Mouse (Mus musculus): Measurements from ENCODE around the gene Slc16a9.
"Not testable (repeated sequence)": the region's sequence is repeated elsewhere in the genome, so short reads cannot be mapped to it uniquely, and the experiment has no call there.

Slc16a9 gene

GRCm38 (mm10) chr10:70244921-70245558, at the start of gene Slc16a9:
Gene Slc16a9, plus strand, starts transcription at chr10:70245100.
- DNase-seq (ENCODE audit: extremely low spot score), result peak; percentile 82

GRCm38 (mm10) chr10:70195279-70195678, 49.6 kb upstream of the Slc16a9 start:
- no peak for DNase-seq (ENCODE audit: extremely low spot score)

GRCm38 (mm10) chr10:70195786-70196185, 49.1 kb upstream of the Slc16a9 start:
- DNase-seq (ENCODE audit: extremely low spot score), result peak; percentile 42

GRCm38 (mm10) chr10:70196666-70197065, 48.2 kb upstream of the Slc16a9 start:
- no peak for DNase-seq (ENCODE audit: extremely low spot score)

GRCm38 (mm10) chr10:70197601-70198000, 47.3 kb upstream of the Slc16a9 start:
- DNase-seq (ENCODE audit: extremely low spot score), result no peak

GRCm38 (mm10) chr10:70198012-70198411, 46.9 kb upstream of the Slc16a9 start:
- DNase-seq (ENCODE audit: extremely low spot score), result no peak

GRCm38 (mm10) chr10:70198951-70199463, 45.9 kb upstream of the Slc16a9 start:
- DNase-seq (ENCODE audit: extremely low spot score), result no peak

- no peak for DNase-seq (ENCODE audit: extremely low spot score)
These were observed 45.3 kb upstream of the Slc16a9 start for GRCm38 (mm10) chr10:70199466-70200210.

GRCm38 (mm10) chr10:70200889-70201500, 43.9 kb upstream of the Slc16a9 start:
- no peak for DNase-seq (ENCODE audit: extremely low spot score)

- no peak for DNase-seq (ENCODE audit: extremely low spot score)
These were observed 40.1 kb upstream of the Slc16a9 start, which contains the start of gene Mrln for GRCm38 (mm10) chr10:70204505-70205399. Gene Mrln, plus strand, starts transcription at chr10:70204664.

- no peak for DNase-seq (ENCODE audit: extremely low spot score)
These were observed 33.6 kb upstream of the Slc16a9 start for GRCm38 (mm10) chr10:70211281-70211680.

GRCm38 (mm10) chr10:70220971-70221370, 23.9 kb upstream of the Slc16a9 start:
- DNase-seq (ENCODE audit: extremely low spot score), result no peak

- not testable (repeated sequence) for DNase-seq (ENCODE audit: extremely low spot score)
These were observed 22.7 kb upstream of the Slc16a9 start for GRCm38 (mm10) chr10:70222231-70222630.

- no peak for DNase-seq (ENCODE audit: extremely low spot score)
These were observed 20.3 kb upstream of the Slc16a9 start for GRCm38 (mm10) chr10:70224571-70224970.

- no peak for DNase-seq (ENCODE audit: extremely low spot score)
These were observed 19.1 kb upstream of the Slc16a9 start for GRCm38 (mm10) chr10:70225760-70226159.

- no peak for DNase-seq (ENCODE audit: extremely low spot score)
These were observed 18.3 kb upstream of the Slc16a9 start for GRCm38 (mm10) chr10:70226608-70227007.

- no peak for DNase-seq (ENCODE audit: extremely low spot score)
These were observed 14.5 kb upstream of the Slc16a9 start for GRCm38 (mm10) chr10:70230352-70230751.

- no peak for DNase-seq (ENCODE audit: extremely low spot score)
These were observed 7.0 kb upstream of the Slc16a9 start for GRCm38 (mm10) chr10:70237936-70238335.

- no peak for DNase-seq (ENCODE audit: extremely low spot score)
These were observed 2.0 kb upstream of the Slc16a9 start for GRCm38 (mm10) chr10:70242751-70243444.

GRCm38 (mm10) chr10:70245559-70245945, 652 bp downstream of the Slc16a9 start:
- DNase-seq (ENCODE audit: extremely low spot score), result no peak

- peak; percentile 17 for DNase-seq (ENCODE audit: extremely low spot score)
These were observed 1.2 kb downstream of the Slc16a9 start for GRCm38 (mm10) chr10:70246076-70246475.
